Mouse (Mus musculus) lung, adult 18-20 months (tissue): ENCODE data around the gene Depdc5.
"Not testable (repeated sequence)": the region's sequence is repeated elsewhere in the genome, so short reads cannot be mapped to it uniquely, and the experiment has no call there.

Source experiments
- DNase-seq, 2 experiments: peaks; one replicate each; pipeline ENCODE4 v3.0.0; 2022; ENCODE audit warnings: mixed read lengths in 2 of 2

The Depdc5 gene

DNA sequence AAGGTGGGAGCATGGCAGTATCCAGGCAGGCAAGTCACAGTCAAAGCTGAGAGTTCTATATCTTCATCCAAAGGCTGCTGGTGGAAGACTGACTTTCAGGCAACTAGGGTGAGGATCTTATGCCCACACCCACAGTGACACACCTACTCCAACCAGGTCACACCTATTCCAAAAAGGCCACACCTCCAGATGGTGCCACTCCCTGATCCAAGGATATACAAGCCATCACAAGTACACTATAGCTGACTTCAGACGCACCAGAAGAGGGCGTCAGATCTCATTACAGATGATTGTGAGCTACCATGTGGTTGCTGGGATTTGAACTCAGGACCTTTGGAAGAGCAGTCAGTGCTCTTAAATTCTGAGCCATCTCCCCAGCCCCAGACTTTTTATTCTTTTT lies 55.8 kb downstream of the Depdc5 start:
- not testable (repeated sequence) for DNase-seq

DNA sequence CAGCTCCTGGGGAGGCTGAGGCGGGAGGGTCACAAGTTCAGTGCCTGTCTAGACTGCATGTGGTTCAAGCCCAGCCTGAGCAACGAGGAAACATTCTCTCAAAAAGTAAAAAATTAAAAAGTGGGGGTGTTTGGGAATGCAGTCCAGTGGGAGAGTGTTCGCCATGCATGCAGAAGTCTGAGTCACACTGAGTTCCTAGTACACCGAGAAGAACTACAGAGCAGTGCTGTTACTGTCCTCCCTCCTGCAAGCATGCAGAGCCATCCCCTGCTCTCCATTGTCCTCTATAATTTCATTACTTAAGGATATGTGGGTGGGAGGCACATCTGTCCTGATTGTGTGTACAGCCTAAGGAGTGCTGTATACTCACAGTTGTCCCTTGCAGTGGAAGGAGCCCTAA lies 59.4 kb downstream of the Depdc5 start:
- DNase-seq = no peak

DNA sequence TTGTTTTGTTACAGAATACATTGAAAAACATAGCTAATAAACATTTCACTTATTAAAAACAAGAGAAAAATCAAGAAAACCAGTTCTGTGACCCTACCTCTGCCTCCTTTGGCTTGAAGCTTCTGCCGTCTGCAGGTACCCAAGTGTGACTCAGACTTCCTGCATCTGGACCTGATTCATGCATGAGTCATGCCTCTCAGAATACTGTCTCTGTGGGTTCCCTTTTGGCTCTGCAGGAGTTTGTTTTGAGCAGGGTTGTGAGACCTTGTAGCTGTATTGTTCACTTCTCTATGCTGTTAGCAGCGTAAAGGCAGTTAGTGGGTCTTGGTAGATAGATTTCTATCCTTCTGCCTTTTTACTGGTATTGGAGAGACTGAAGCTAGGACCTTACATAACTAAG lies 67.3 kb downstream of the Depdc5 start:
- peak in 1 of 2 experiments; percentile 4 for DNase-seq

DNA sequence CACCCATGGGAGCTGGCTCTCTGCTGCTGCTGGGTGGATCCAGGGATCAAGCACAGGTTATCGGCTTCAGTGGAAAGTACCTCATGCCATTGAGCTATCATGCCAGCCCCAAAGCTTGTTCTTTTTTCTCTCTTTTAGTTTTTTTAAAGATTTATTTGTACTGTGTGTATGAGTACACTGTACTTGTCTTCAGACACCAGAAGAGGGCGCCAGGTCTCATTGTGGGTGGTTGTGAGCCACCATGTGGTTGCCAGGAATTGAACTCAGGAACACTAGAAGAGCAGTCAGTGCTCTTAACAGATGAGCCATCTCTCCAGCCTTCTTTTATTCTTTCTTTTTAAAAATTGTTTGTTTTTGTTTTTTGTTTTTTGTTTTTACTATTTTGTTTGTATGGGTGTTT lies 71.2 kb downstream of the Depdc5 start:
- DNase-seq = no peak

DNA sequence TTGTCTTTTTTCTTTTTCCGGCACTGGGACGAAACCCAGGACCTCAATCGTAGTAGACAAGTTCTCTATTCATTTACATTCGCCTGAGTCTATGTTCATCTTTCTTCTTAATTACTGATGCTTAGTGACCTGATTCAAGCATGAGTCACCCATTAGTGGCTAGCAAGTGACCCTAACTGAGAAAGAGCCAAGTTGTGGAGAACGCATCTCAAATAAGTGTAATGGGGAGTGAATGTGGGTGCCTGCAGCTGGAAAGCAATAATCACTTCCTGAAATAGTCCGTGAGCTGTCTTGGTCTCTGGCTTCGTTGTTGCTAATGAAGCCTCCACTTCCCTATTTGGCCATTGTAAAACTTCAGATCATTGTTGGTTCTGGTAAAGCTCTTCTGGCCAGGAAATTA lies 77.1 kb downstream of the Depdc5 start:
- DNase-seq = no peak

DNA sequence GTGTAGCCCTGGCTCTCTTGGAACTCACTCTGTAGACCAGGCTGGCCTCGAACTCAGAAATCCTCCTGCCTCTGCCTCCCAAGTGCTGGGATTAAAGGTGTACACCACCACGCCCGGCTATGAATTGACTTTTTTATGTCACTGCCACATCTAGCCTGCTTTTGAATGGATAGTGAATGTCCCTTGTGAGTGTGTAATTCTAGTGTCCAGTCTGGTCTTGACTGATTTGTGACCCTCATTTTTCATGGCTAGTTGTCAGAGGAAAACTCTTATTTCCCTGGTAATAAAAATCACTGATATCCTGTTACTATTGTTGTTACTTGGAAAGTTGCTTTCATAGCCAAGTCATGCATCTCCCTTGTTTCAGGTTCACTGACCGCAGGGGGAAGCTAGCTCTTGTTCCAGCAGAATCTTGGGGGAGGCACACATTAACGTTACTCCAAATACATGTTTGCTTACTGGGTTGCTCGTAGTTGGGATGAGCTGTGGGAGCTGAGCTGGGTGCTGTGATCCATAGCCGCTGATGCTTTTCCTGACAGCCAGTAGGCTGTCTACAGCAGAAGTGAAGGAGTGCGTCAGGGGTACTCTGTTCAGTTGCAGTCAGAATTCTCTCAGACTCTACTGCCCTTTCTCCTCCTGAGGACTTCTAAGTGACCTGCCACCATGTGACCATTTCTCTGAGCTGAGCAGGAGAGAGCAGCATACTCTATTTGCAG lies 77.9 kb downstream of the Depdc5 start:
- no peak for DNase-seq

DNA sequence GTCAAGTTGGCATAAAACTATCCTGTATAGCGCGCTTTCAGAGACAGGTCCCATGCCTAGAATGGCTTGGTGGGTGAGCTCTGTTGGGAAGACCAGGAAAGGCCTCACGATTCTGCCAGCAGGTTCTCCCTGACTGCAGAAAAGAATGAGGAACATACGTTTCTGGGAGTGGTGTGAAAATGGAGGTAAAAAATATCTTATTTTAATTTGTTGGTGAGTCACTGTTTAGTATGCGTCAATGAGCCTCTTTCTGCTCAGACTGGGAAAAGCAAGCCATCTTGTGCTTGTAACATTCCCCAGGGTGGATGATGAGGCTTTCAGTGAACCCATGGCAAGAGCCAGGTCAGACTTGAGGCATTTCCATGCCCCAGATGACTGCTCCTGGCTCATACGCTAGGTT lies 86.6 kb downstream of the Depdc5 start:
- no peak for DNase-seq

DNA sequence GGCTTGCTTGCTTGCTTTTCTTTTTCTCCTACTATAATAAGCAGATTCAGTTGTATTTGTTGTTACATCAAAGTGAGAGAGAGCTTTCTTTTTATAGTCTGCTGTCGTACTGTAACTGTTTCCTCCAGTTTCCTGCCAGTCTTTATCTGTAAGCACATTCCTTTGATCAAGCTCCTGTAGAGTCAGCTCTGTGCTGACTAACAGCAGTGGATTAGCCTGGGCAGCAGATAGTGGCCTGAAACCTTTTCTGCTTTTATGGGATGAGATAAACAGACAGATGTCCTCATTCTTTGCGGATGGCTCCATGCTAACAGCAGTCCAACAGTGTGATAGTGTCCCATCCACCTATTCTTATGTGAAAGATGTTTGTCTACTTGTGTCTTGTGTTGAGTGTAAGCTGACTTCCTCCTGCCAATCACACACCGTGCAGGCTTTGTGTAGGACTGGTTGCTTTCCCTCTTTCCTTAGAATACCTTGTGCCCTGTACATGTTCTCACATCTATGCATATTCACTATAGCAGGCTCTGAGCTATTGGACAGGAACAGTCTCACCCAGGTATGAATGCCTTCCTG lies 87.3 kb downstream of the Depdc5 start:
- no peak for DNase-seq

DNA sequence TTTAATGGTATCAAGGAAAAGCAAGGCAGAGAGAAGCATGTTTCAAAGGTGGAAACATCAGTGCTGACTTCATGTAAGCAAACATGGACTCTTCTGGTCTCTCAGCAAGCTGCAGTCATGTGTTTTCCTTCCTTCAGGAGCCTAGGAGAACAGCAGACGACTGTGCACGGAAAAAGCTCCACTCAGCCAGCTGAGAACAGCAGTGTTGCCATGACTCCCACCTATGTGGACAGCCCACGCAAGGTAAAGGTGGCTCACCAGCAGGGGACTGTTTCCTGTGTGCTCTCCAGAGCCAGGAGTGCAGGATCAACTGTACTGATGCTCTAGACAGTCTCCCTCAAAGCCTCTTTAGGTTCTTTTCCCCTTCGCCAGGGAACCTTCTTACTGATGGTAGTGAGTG lies 92.2 kb downstream of the Depdc5 start:
- DNase-seq = no peak

DNA sequence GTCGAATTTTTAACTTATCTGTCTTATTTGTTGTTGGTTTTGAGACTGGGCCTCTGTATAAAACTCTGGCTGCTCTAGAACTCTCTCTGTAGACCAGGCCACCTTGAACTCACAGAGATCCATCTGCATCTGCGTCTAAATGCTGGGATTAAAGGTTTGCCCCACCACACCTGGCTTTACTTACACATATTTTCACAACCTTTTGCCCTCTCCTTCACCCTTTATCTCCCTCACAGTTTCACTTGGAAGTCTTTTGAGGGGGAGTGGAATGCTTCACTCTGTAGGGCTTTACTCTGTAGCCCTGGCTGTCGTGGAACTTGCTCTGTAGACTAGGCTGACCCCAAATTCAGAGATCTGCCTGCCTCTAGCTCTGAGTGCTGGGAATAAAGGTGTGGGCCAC lies 98.1 kb downstream of the Depdc5 start:
- DNase-seq = no peak

DNA sequence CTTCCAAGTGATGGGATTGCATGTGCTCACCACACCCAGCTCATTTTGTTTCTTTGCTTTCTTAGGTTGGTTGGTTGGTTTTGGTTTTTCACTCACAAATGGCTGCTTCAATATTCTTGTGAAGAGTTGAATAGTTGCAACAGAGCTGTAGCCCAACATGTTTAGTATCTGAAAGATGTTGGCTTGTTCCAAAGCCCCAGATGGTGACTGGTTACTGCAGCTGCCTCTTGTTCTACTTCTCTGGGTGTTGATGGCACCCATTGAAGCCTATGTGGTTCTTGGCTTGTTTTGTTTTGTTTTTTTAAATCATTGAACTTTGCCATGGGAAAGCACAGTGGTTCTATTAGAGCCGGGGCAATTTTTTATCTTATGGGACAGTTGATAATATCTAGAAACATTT lies 99.1 kb downstream of the Depdc5 start:
- no peak for DNase-seq

DNA sequence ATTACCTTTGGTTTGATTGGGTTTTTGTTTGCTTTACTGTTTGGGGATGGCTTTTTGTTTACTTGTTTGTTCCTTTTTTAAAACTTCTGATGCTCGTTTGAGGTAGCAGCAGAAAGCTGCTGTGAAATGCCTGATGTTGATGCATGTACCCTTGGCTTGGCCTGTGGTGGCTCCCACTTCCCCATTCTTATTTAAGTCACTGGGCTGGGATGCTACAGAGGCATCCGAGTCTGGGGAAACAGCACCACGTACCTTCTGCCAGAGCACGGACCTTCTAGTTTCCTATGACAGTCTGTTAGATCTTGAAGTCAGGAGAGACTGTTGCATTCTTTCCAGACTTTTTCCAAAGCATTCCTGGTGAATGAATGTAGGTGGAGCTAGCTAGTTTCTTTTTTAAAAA lies 113.0 kb downstream of the Depdc5 start:
- no peak for DNase-seq

DNA sequence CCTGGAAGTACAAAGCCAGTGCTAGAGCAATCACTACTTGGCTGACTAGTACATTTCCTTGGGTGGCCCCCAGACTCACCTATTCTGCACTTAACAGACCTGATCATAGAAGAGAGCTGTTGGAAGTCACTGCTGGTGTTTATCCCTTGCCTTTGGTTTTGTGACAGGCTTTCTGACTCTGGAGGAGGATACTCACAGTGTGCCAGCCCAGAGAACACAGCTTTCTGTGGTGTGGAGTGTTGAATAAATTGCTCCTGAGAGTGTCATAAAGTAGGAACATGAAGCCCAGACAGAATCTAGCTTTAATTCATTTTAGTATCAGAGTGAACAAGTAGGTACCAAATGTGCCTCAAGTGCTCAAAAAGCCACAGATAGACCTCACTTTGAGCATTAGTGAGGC lies 113.7 kb downstream of the Depdc5 start:
- DNase-seq = no peak

DNA sequence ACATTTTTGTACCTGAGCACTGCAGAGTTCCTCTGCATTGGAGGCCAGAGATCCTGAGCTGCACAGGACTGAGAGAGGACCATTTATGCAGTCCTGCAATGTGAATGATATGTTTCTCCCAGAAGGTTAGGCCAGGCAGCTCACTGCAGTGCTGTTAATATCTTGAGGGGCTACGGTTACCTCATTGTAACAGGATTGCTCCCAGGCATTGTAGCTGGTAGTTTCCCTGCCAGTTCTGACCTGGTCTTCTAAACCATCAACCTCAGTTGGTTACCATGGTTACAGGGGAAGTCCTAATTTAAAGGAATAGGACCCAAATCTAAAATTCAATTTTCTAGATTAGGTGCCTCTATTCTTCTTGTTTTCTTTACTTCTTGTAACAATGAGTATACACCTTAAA lies 121.9 kb downstream of the Depdc5 start:
- DNase-seq = no peak

DNA sequence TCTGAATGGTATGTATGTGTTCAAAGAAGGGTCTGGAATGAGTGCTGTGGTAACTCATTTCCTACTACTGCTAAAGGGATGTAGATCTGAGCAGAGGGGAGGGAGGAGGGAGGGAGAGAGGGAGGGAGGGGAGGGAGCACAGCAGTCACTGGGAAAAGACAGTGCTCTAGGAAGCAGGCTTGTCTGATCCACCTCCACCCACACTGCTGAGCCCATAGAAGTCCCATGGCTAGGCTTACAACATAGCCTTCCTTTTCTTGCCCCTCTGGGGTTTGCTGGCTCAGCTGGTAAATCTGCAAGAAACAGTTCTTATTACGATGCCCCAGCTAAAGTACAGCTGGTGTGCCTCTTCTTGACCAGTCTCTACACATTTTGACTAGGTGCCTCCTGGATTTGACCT lies 124.4 kb downstream of the Depdc5 start:
- no peak for DNase-seq

DNA sequence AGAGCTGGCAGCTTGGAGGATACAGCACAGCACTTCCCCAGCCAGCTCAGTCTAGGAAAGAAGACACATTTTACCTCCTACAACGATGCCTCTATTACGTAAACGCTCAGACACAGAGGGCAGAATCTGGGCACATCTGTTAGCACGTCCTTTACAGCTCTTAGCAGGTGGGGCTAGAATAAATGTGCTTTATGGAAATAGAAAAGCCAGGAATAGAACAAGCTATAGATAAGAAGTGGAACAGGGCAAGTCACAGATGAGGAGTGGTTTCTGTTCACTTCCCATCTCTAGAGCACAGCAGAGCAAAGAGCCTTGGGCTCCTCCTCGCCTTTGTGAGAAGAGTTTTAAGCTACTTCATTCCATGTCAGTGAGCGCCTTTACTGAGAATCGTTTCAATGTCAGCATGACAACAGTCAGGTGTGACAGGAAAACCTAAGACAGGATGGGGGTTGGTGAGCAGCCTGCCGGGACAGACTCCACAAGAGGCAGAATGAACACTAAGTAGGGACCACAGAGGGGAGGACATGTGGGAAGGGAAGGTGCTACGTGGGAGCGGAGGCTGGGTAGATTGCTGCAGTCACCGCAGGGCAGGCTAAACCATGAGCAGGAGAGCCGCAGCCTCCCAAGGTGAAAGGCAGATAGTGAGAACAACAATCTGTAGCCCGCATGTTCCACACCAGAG lies 126.6 kb downstream of the Depdc5 start:
- no peak for DNase-seq

DNA sequence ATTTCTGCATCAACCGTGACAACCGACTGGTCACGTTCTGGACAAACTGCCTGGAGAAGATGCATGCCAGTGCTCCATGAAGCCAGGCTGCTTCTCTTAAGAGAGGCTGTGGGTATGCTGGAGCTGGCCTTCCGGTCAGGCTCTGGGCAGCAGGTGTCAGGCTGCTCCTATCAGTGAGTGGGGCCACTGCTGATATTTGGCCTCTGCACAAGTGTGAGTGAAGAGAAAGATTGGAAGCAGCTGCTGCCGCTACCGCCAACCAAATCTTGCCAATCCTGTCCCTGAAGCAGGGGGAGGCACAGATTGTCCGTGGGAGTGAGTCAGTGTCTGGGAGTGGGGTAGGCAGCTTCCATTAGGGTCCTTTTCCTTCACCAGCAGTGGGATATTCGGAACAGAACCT lies 127.7 kb downstream of the Depdc5 start:
- DNase-seq = peak in 1 of 2 experiments; percentile 21

DNA sequence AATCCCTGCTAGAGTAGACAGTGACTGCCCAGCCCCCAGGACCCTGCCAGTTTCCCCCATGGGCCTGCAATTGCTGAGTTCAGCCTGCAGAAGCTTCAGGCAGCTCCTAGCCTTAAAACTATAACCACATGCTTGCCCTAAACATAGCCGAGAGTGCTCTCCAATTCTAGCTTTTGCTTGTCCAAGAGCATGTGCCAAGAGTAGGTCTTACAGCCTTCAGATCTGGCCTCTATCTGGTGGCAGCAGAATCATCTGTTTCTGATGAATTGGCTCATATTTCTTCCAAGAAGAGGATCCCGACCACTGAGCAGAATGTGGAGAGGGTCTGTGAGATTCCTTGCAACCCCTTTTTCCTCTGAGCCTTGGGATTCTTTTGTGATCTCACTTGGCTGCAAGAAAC lies 131.0 kb downstream of the Depdc5 start:
- no peak for DNase-seq

DNA sequence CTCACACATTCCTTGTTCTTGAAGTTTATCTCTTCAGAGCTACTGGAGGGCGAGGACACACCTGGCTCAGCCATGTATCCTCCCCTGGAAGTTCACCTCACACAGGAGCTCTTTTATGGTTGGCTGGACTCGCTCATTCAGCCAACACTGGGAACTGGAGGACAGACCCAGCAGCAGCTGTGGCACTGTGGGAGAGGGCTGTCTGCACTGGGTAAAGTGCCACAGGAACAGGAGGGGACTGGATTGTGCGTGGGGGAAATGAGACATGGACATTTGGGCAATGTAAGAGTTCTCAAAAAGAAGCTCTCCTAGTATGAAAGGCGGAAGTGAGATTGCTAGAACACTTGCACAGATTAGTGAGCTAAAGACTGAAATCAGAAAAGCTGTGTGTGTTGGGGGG lies 132.3 kb downstream of the Depdc5 start:
- DNase-seq = no peak

DNA sequence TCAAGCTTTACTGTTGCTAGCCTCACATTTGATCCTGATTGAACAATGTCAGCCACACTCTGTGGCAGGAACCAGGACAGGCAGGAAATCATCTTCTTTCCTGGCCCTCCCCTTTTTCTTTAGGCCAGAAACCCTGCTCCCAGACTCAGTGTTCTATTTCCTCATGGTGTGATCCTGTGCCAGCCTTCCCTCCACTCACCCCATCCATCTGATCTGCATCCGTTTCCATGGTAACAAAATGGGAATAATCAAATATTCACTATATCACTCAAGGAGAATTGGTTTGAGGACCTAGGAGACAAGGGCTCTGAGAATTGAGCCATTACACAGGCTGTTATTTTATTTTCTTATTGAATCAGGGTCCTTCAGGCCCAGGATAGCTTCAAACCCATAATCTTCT lies 133.1 kb downstream of the Depdc5 start:
- no peak for DNase-seq

DNA sequence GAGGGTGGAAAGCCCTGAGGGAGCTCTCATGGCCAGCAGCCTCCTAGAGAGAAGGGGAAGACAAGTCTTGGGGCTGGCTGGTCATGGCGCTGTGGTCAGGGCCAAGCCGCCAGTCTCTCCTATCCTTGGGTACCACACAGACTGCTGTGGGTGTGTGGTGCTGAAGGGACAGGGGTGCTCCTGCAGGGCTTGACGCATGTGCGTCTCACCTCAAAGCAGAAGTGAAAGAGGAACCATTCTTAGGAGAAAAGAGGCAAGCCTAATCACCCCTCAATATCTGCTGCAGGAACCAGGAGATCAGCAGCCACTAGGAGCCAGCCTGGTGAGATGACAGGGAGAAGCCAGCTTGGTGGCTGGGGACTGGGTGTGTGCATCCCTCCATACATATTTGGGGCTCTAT lies 134.2 kb downstream of the Depdc5 start:
- DNase-seq = peak; percentile 44 to 55

DNA sequence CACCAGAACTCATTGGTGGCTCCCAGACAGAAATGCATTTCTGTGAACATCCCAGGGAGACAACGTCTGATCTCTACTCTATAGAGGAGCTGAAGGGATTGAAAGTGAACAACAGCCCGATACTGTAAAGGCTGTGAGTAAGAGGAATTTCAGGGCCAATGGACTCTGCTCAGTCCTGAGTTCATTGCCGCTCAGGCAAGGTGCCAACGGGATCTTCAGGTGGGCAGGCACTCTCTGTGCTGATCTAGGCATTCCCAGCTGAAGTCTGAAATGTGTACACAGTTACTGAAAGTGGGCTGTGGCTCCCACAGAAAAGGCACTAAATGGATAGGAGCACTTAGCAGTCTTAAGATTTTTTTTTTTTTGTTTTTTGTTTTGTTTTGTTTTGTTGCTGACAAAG lies 135.3 kb downstream of the Depdc5 start:
- DNase-seq = no peak

DNA sequence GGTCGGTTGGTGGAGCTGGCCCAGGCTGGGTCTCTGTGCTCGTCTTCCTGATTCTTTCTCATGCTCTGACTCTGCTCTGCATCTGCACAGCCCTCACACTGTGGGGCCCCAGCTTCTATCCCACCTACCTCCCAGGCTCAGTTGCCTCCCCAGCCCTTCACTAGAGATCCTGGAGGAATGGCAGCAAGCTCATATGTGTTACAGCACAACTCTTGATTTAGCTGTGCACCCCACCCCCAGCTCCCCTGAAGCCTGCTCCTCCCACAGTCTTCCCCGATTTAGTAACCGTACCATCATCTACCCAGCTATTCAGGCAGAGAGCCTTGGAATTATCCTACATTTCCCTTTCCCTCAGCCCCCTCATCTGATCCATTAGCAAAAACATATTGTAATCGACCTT lies 137.6 kb downstream of the Depdc5 start:
- no peak for DNase-seq

DNA sequence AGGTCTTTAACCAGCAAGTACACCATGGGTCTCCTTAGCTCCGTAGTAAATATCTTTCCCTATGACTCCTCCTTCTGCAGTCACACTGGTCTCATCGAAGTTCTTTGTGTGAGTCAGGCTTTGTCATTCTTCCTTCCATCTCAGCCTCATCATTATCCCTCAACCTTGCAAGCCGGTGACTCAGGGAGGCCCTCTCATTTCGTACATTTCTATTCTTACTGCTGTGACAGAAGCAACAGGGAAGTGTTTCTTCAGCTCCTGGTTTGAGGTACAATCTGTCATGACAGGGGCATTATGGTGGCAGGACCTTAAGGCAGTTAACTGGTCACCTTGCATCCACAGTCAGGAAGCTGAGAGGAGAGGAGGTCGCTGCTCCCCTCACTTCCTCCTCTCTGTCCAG lies 139.3 kb downstream of the Depdc5 start:
- no peak for DNase-seq

DNA sequence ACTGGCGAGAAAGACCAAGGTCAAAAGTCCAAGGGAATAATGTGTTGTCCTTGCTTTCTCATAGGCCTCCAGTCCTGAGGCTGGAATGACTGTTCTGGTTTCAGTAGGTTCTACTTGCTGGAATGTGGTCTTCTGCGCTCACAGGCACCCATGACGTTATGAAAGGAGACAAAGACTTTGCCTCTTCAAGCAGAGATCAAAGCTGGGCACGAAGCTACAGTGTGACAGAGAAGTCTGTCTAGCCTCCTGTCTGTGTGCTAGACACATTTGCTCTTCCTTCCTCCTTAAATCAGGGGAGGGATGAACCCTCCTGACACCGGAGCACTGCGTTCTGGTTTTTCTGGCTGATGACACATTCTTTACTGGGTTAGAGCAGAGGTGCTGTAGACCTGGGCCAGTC lies 140.0 kb downstream of the Depdc5 start:
- DNase-seq = no peak
